In the genomic region with DNA sequence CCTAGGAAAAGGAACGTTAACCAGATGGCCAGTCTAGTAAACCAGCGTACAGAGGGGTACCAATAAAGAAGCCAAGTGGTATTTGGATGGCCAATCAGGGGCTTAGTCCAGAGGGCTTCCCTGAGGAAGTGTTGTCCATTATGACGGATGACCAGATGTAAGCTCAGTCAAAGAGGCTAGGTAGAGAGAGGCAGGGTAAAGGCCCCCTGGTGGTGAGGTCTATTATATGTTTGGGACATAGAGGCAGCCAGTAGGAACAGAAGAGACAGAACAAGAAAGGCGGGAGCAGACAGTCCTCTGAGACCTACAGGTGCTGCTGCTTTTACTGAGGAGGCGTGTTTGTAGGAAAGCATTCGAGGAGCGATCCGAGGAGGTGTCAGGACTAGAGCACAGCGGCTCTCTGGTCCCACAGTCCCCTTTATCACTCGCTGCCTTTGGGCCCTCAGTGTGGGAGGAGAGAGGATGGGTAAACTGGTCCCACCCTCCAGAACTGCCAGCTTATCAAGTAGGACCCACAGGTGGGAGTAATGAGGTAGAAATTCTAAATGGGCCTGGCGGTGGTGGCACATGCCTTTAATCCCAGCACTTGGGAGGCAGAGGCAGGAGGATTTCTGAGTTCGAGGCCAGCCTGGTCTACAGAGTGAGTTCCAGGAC, we compare ENCODE assay signal across 9 mouse cellular contexts. TPM values are rescaled to one million over a fixed set of nuclear protein-coding genes. Genes with fewer than 3 reads are reported as not detected.
A peak's percentile ranks its signal among the peaks of the same experiment; 100 is the strongest.
DNase-seq lines count a peak whose midpoint lies in the region; ATAC-seq and TF ChIP-seq lines count a peak whose summit lies in the region.
"Had no signal": no experiment of that assay in that cellular context is flagged by ENCODE, and none has a peak within 500 bp of the region (broad histone marks: within the 10 kb centered on the region; RNA-seq: fewer than 3 reads in every experiment).

No protein-coding gene starts in this region.

- TF ChIP-seq CTCF in thymus, adult 2 months (IDR thresholded peaks at IDR 0.05; ENCODE audit: borderline replicate concordance, control insufficient read depth, extremely low read depth, insufficient read depth, low read length, poor library complexity) = no peak

- WGBS in midbrain, embryonic 10.5 days = 65% methylated on average over 12 of the region's 12 CpGs
- WGBS in midbrain, embryonic 15.5 days = 61% methylated on average over 12 of the region's 12 CpGs
- 59% methylated on average over 12 of the region's 12 CpGs for WGBS in lung, embryonic 16.5 days
- WGBS in thymus, adult 2 months = 74% methylated on average over 12 of the region's 12 CpGs

- H3K27me3 ChIP-seq in midbrain, embryonic 10.5 days (ENCODE audit: low read depth, poor library complexity, severe bottlenecking) = no peaks in the 10 kb centered on the region
- H3K27me3 ChIP-seq in midbrain, embryonic 15.5 days (replicated peaks) = 0 out of 2 replicates have a peak, but pooled peaks cover 3% of the 10 kb centered on the region
- H3K27me3 ChIP-seq in lung, embryonic 16.5 days (ENCODE audit: control insufficient read depth, insufficient read depth, low read depth, low read length) = no peaks in the 10 kb centered on the region
- H3K27me3 ChIP-seq in thymus, adult 2 months (ENCODE audit: control insufficient read depth, insufficient read depth, low read length) = no peaks in the 10 kb centered on the region
- H3K27me3 ChIP-seq: neural tube, embryonic 13.5 days had no signal

- no peak overlapping the region for H3K4me2 ChIP-seq in midbrain, embryonic 15.5 days
- no peak overlapping the region for H3K4me2 ChIP-seq in lung, embryonic 16.5 days (ENCODE audit: low read depth, low read length)
- H3K4me2 ChIP-seq: neural tube, embryonic 13.5 days had no signal

- no peaks in the 10 kb centered on the region for H3K9me3 ChIP-seq in midbrain, embryonic 10.5 days (replicated peaks)
- H3K9me3 ChIP-seq in midbrain, embryonic 15.5 days = no peaks in the 10 kb centered on the region
- no peaks in the 10 kb centered on the region for H3K9me3 ChIP-seq in lung, embryonic 16.5 days (ENCODE audit: control insufficient read depth, low read length)
- H3K9me3 ChIP-seq: neural tube, embryonic 13.5 days had no signal

- H3K9ac ChIP-seq in midbrain, embryonic 15.5 days = no peak overlapping the region
- no peak overlapping the region for H3K9ac ChIP-seq in lung, embryonic 16.5 days (ENCODE audit: low read length)
- H3K9ac ChIP-seq: neural tube, embryonic 13.5 days had no signal

- no peaks in the 10 kb centered on the region for H3K36me3 ChIP-seq in midbrain, embryonic 10.5 days
- H3K36me3 ChIP-seq in midbrain, embryonic 15.5 days (replicated peaks) = no peaks in the 10 kb centered on the region
- no peaks in the 10 kb centered on the region for H3K36me3 ChIP-seq in lung, embryonic 16.5 days (ENCODE audit: control insufficient read depth, insufficient read depth, low read length)
- H3K36me3 ChIP-seq in thymus, adult 2 months (ENCODE audit: control insufficient read depth, insufficient read depth, low read length) = no peaks in the 10 kb centered on the region
- H3K36me3 ChIP-seq: neural tube, embryonic 13.5 days had no signal

- H3K4me1 ChIP-seq in midbrain, embryonic 10.5 days = peaks cover 31% of the 10 kb centered on the region
- peaks cover 5% of the 10 kb centered on the region for H3K4me1 ChIP-seq in midbrain, embryonic 15.5 days
- H3K4me1 ChIP-seq in lung, embryonic 16.5 days (replicated peaks; ENCODE audit: control insufficient read depth, insufficient read depth, low read length) = peaks cover 24% of the 10 kb centered on the region
- peaks cover 35% of the 10 kb centered on the region for H3K4me1 ChIP-seq in thymus, adult 2 months (replicated peaks; ENCODE audit: control insufficient read depth, insufficient read depth, low read length)

- no peak overlapping the region for H3K4me3 ChIP-seq in midbrain, embryonic 10.5 days
- no peak overlapping the region for H3K4me3 ChIP-seq in midbrain, embryonic 15.5 days
- H3K4me3 ChIP-seq in lung, embryonic 16.5 days (ENCODE audit: low read length) = no peak overlapping the region
- no peak overlapping the region for H3K4me3 ChIP-seq in thymus, adult 2 months (ENCODE audit: control insufficient read depth, insufficient read depth, low read length)
- H3K4me3 ChIP-seq: neural tube, embryonic 13.5 days had no signal

- peak; percentile 54 for DNase-seq in midbrain, embryonic 10.5 days (ENCODE audit: low spot score)
- peak; percentile 89 for DNase-seq in ZHBTc4 (ENCODE audit: low read depth, low spot score)
- peak; percentile 77 to 80 for DNase-seq in kidney, adult 8-10 months
- peak; percentile 76 for DNase-seq in thymus, adult 2 months
- no peak for DNase-seq in testis, postnatal 14 days (ENCODE audit: low spot score)

- no peak overlapping the region for H3K27ac ChIP-seq in midbrain, embryonic 10.5 days (replicated peaks)
- no peak overlapping the region for H3K27ac ChIP-seq in midbrain, embryonic 15.5 days
- no peak overlapping the region for H3K27ac ChIP-seq in lung, embryonic 16.5 days (ENCODE audit: low read length)
- H3K27ac ChIP-seq in thymus, adult 2 months (ENCODE audit: control insufficient read depth, insufficient read depth, low read length) = no peak overlapping the region
- H3K27ac ChIP-seq: neural tube, embryonic 13.5 days had no signal

- no peak for TF ChIP-seq POLR2A in thymus, adult 2 months (IDR thresholded peaks at IDR 0.05; ENCODE audit: control insufficient read depth, extremely low read depth, insufficient read depth, low read length, poor library complexity)

- no peak for ATAC-seq in midbrain, embryonic 15.5 days (replicated peaks)
- ATAC-seq in erythroblast, adult 5-6 weeks (replicated peaks; ENCODE audit: low FRiP score, poor library complexity, severe bottlenecking) = peak; percentile 75
- ATAC-seq in lung, embryonic 16.5 days (ENCODE audit: low read depth) = 0 out of 2 replicates have a peak, but pooled peaks have one; percentile 18

RNA-seq across cellular contexts. Expression of a gene that starts 13.8 kb away (rescaled TPM):
- 4.2 and 4.6 TPM in 2 replicates for polyA plus RNA-seq in midbrain, embryonic 10.5 days (2016; fragmentation: Nextera tagmentation; extraction: Ambion mirVana)
- 5.2 and 6.4 TPM in 2 replicates for polyA plus RNA-seq in midbrain, embryonic 15.5 days (2015; fragmentation: Nextera tagmentation; extraction: Ambion mirVana)
- total RNA-seq in erythroblast, adult 5-6 weeks (2015; ENCODE audit: low replicate concordance) = not detected in 2 replicates
- total RNA-seq in erythroblast, adult 5-6 weeks (2017; ENCODE audit: low replicate concordance) = not detected in 2 replicates
- 99.6 and 104 TPM in 2 replicates for polyA plus RNA-seq in lung, embryonic 16.5 days (2015; fragmentation: Nextera tagmentation; extraction: Ambion mirVana)
- 1.6 and 1.9 TPM in 2 replicates for polyA plus RNA-seq in thymus, adult 2 months (2012; rRNA removed)

RNA-seq across cellular contexts. Expression of a gene that starts 31.7 kb away (rescaled TPM):
- 70.2 and 86.2 TPM in 2 replicates for polyA plus RNA-seq in midbrain, embryonic 10.5 days (2016; fragmentation: Nextera tagmentation; extraction: Ambion mirVana)
- 30.7 and 33.7 TPM in 2 replicates for polyA plus RNA-seq in midbrain, embryonic 15.5 days (2015; fragmentation: Nextera tagmentation; extraction: Ambion mirVana)
- 3.6 TPM in 1 of 2 replicates, not detected in the other for total RNA-seq in erythroblast, adult 5-6 weeks (2015; ENCODE audit: low replicate concordance)
- 3.7 and 4.5 TPM in 2 replicates for total RNA-seq in erythroblast, adult 5-6 weeks (2017; ENCODE audit: low replicate concordance)
- 186 and 189 TPM in 2 replicates for polyA plus RNA-seq in lung, embryonic 16.5 days (2015; fragmentation: Nextera tagmentation; extraction: Ambion mirVana)
- polyA plus RNA-seq in thymus, adult 2 months (2012; rRNA removed) = 54.6 and 66.4 TPM in 2 replicates

Comparison
In these comparisons a context has a peak if more than half of its experiments do, and no peak if none do; other contexts are left out.
1. RNA of a gene that starts 13.8 kb away (polyA plus RNA-seq): 99.6 to 104 TPM in lung, embryonic 16.5 days; 5.2 to 6.4 TPM in midbrain, embryonic 15.5 days, 4.2 to 4.6 TPM in midbrain, embryonic 10.5 days and 1.6 to 1.9 TPM in thymus, adult 2 months; every median in the first group is over 10 times any median in the second.